Mouse (Mus musculus): ENCODE measurements around the gene Camta2.

DNA sequence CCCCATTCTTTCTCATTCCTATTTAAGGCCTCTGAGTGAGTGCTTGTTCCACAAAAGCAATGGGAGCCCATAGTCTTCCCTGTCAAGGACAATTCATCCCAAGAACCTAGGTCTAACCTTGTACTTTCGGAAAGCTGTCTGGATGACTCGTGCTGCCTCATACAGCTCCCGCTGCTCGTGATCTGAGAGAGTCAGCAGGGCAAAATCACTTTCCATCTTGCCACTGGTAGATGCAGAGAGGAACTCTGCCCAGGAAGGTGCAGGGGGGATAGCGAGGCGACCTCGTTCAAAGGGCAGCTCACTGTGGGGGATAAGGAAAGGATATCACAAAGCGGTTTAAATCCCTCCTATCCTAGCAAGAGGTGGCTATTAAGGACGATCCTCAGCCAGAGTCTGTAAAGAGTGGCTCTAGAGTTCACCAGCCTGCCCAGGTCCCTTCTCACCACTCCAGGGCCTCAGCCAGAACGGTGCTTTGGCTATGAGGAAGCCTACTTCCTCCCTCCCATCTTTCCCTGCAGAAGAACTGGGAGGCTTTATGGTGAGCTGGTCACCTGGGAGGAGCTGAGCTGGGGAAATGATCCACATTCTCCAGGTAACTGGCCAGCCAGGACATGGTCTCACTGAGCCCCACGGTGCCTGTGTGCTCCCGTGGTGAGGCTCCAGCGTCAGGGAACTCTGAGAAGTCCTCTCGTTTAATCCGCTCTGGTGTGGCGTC is 16.4 kb downstream of the Camta2 start:
- TF ChIP-seq CTCF (conservative IDR thresholded peaks at IDR 0.05 in 1 of 2, IDR thresholded peaks at IDR 0.05 in 1 of 2; ENCODE audit: low read depth in 2 of 2, low read length in 2 of 2), result no peak
- TF ChIP-seq UBTF (IDR thresholded peaks at IDR 0.05; ENCODE audit: low read depth, low read length), result no peak
- TF ChIP-seq ZNF384 (IDR thresholded peaks at IDR 0.05; ENCODE audit: low read depth, low read length), result no peak
- no peak for TF ChIP-seq POLR2A (IDR thresholded peaks at IDR 0.05; ENCODE audit: low read depth, low read length)
- TF ChIP-seq EP300 (IDR thresholded peaks at IDR 0.05; ENCODE audit: low read length), result no peak
- no peak for TF ChIP-seq CHD2 (IDR thresholded peaks at IDR 0.05; ENCODE audit: low read length)
- no peak for TF ChIP-seq USF1 (IDR thresholded peaks at IDR 0.05; ENCODE audit: low read depth, low read length)
- no peak for TF ChIP-seq RAD21 (IDR thresholded peaks at IDR 0.05; ENCODE audit: low read depth, low read length)
- no peak for TF ChIP-seq ZC3H11A (IDR thresholded peaks at IDR 0.05; ENCODE audit: low read depth, low read length)
- TF ChIP-seq POLR2AphosphoS2 (IDR thresholded peaks at IDR 0.05; ENCODE audit: low read depth, low read length), result no peak
- no peak for TF ChIP-seq TCF12 (IDR thresholded peaks at IDR 0.05; ENCODE audit: low read depth, low read length)
- TF ChIP-seq HCFC1 (IDR thresholded peaks at IDR 0.05; ENCODE audit: low read depth, low read length), result no peak
- no peak for TF ChIP-seq CHD1 (IDR thresholded peaks at IDR 0.05; ENCODE audit: low read depth, low read length)
- no peak for TF ChIP-seq MAFK (IDR thresholded peaks at IDR 0.05; ENCODE audit: insufficient replicate concordance, low read length)

Data from CH12.LX (cell line).